Mouse (Mus musculus) brain, embryonic 14.5 days (tissue): ENCODE results near the gene Asb3.

Experiments
- CTCF ChIP-seq: fragments of 200-500 bp; IDR thresholded peaks from 2 replicates; pipeline ENCODE4 v1.5.1; 2012; ENCODE audit warnings: inconsistent platforms, mild to moderate bottlenecking, moderate library complexity, borderline replicate concordance; ENCODE audit not compliant: insufficient read depth, insufficient read length; ENCODE audit errors: extremely low read depth
- POLR2A ChIP-seq: fragments of 200-500 bp; IDR thresholded peaks from 2 replicates; pipeline ENCODE4 v1.6.1; 2012; ENCODE audit warnings: mild to moderate bottlenecking, inconsistent platforms, borderline replicate concordance; ENCODE audit not compliant: poor library complexity, insufficient read depth, insufficient read length, severe bottlenecking; ENCODE audit errors: extremely low read depth

DNA sequence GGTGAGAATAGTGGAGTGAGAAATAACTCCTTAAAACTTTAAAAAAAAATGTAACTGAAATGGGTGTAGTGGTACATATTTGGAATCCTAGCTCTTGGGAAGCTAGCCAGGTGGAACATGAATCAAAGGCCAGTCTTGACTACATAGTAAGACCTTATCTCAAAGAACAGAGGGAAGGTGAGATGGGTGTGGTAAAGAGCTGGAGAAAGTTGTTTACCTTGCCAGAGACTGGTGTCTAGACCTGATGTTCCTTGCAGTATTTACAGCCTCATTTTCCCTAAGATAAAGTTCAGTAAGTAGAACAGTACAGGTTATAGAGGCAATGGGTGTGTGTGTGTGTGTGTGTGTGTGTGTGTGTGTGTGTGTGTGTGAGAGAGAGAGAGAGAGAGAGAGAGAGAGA is 12.8 kb upstream of the Asb3 start:
- TF ChIP-seq POLR2A, result no peak
- TF ChIP-seq CTCF, result no peak
